8 mouse cellular contexts compared by ENCODE assay signal in genomic region chr19:26607156-26607536, GRCm38 (mm10). TPM values are rescaled to one million over a fixed set of nuclear protein-coding genes. Genes with fewer than 3 reads are reported as not detected.
A peak's percentile ranks its signal among the peaks of the same experiment; 100 is the strongest.
DNase-seq lines count a peak whose midpoint lies in the region; ATAC-seq lines count a peak whose summit lies in the region.

No protein-coding gene starts in this region.

- H3K9me3 ChIP-seq in kidney, embryonic 14.5 days (ENCODE audit: control insufficient read depth, low read length): no peaks in the 10 kb centered on the region
- no peaks in the 10 kb centered on the region for H3K9me3 ChIP-seq in lung, embryonic 15.5 days
- H3K9me3 ChIP-seq in neural tube, embryonic 14.5 days (ENCODE audit: control insufficient read depth, low read length): no peaks in the 10 kb centered on the region

- peak overlapping the region; percentile 72 for H3K4me3 ChIP-seq in kidney, embryonic 14.5 days (ENCODE audit: low read length)
- H3K4me3 ChIP-seq in lung, embryonic 15.5 days: peak overlapping the region; percentile 83
- H3K4me3 ChIP-seq in neural tube, embryonic 14.5 days (ENCODE audit: low read depth, low read length): peak overlapping the region; percentile 81

- H3K4me1 ChIP-seq in kidney, embryonic 14.5 days (ENCODE audit: control insufficient read depth, insufficient read depth, low read length): no peaks in the 10 kb centered on the region
- 0 out of 2 replicates have a peak, but pooled peaks cover 12% of the 10 kb centered on the region for H3K4me1 ChIP-seq in lung, embryonic 15.5 days
- H3K4me1 ChIP-seq in neural tube, embryonic 14.5 days (ENCODE audit: control insufficient read depth, insufficient read depth, low read length): peaks cover 8% of the 10 kb centered on the region

- WGBS in kidney, embryonic 14.5 days: under 1% methylated on average over 52 of the region's 56 CpGs
- WGBS in lung, embryonic 15.5 days: under 1% methylated on average over 40 of the region's 56 CpGs
- 0% methylated on average over 13 of the region's 56 CpGs for WGBS in neural tube, embryonic 14.5 days

- 0 out of 2 replicates have a peak overlapping the region, but pooled peaks have one; percentile 14 for H3K27ac ChIP-seq in kidney, embryonic 14.5 days (ENCODE audit: low read depth, low read length)
- peak overlapping the region; percentile 87 for H3K27ac ChIP-seq in lung, embryonic 15.5 days
- peak overlapping the region; percentile 40; the same call in 1 of the 2 replicates for H3K27ac ChIP-seq in neural tube, embryonic 14.5 days (ENCODE audit: low read depth, low read length)

- peak; percentile 34 for ATAC-seq in granulocyte monocyte progenitor cell, adult 5-6 weeks (replicated peaks; ENCODE audit: poor library complexity, severe bottlenecking)
- peak; percentile 33 for ATAC-seq in kidney, embryonic 14.5 days (ENCODE audit: low FRiP score, low TSS enrichment)
- peak; percentile 43 for ATAC-seq in lung, embryonic 15.5 days (ENCODE audit: borderline replicate concordance, extremely low read depth, low FRiP score, low TSS enrichment)
- ATAC-seq in neural tube, embryonic 14.5 days (ENCODE audit: low read depth): peak; percentile 25; the same call in 1 of the 2 replicates

- 0 out of 2 replicates have a peak, but pooled peaks cover 3% of the 10 kb centered on the region for H3K27me3 ChIP-seq in kidney, embryonic 14.5 days (ENCODE audit: control insufficient read depth, insufficient read depth, low read length)
- H3K27me3 ChIP-seq in lung, embryonic 15.5 days: no peaks in the 10 kb centered on the region
- peaks cover 10% of the 10 kb centered on the region for H3K27me3 ChIP-seq in neural tube, embryonic 14.5 days (ENCODE audit: control insufficient read depth, insufficient read depth, low read length)

- peak; percentile 78 to 84 for DNase-seq in layer of hippocampus, postnatal 10 days (ENCODE audit: low spot score in 2 of 2)
- no peak for DNase-seq in layer of hippocampus, adult 11-12 months (ENCODE audit: low spot score)
- peak; percentile 87 to 89 for DNase-seq in cerebellum, postnatal 25 days
- DNase-seq in thymus, postnatal 14 days: peak; percentile 87

- no peaks in the 10 kb centered on the region for H3K36me3 ChIP-seq in kidney, embryonic 14.5 days (ENCODE audit: control insufficient read depth, insufficient read depth, low read length)
- H3K36me3 ChIP-seq in lung, embryonic 15.5 days: no peaks in the 10 kb centered on the region
- no peaks in the 10 kb centered on the region for H3K36me3 ChIP-seq in neural tube, embryonic 14.5 days (ENCODE audit: control insufficient read depth, insufficient read depth, low read length)

- peak overlapping the region; percentile 100 for H3K4me2 ChIP-seq in kidney, embryonic 14.5 days (replicated peaks; ENCODE audit: low read depth, low read length)
- peak overlapping the region; percentile 96 for H3K4me2 ChIP-seq in lung, embryonic 15.5 days
- H3K4me2 ChIP-seq in neural tube, embryonic 14.5 days (ENCODE audit: low read depth, low read length): peak overlapping the region; percentile 98

- H3K9ac ChIP-seq in kidney, embryonic 14.5 days (ENCODE audit: low read depth, low read length): peak overlapping the region; percentile 73
- H3K9ac ChIP-seq in lung, embryonic 15.5 days: peak overlapping the region; percentile 62
- H3K9ac ChIP-seq in neural tube, embryonic 14.5 days (replicated peaks; ENCODE audit: low read depth, low read length): peak overlapping the region; percentile 72

RNA-seq across cellular contexts. Expression of gene Smarca2, which starts 2.3 kb away (rescaled TPM):
- 100 to 1,000 TPM; 150 to 169 TPM for total RNA-seq in layer of hippocampus, postnatal 10 days (2021)
- 54.2 and 66.4 TPM in 2 replicates for total RNA-seq in granulocyte monocyte progenitor cell, adult 5-6 weeks (2014; fragmentation: Nextera tagmentation)
- total RNA-seq in granulocyte monocyte progenitor cell, adult 5-6 weeks (2017): 51.4 and 56.8 TPM in 2 replicates
- 44.1 and 46.9 TPM in 2 replicates for polyA plus RNA-seq in kidney, embryonic 14.5 days (2014; fragmentation: Nextera tagmentation; extraction: Ambion mirVana)
- 38.0 and 45.3 TPM in 2 replicates for polyA plus RNA-seq in lung, embryonic 15.5 days (2015; fragmentation: Nextera tagmentation; extraction: Ambion mirVana)
- 121 and 128 TPM in 2 replicates for polyA plus RNA-seq in neural tube, embryonic 14.5 days (2014; fragmentation: Nextera tagmentation; extraction: Ambion mirVana)

Comparison
In these comparisons a context has a peak if more than half of its experiments do, and no peak if none do; other contexts are left out.
1. H3K27ac ChIP-seq: peak in every context shown above with its lines; median percentile 87 in lung, embryonic 15.5 days; 40 in neural tube, embryonic 14.5 days; 14 in kidney, embryonic 14.5 days.